Mouse (Mus musculus): ENCODE measurements around the gene Sh2d7. TPM values are rescaled to one million over a fixed set of nuclear protein-coding genes. Genes with fewer than 3 reads are reported as not detected.
"Not testable (repeated sequence)": the region's sequence is repeated elsewhere in the genome, so short reads cannot be mapped to it uniquely, and the experiment has no call there.

Sh2d7 gene
- polyA plus RNA-seq, 1 experiment, result 0.15 TPM

- Histone ChIP-seq H3K4me3 (replicated peaks; ENCODE audit: extremely low read depth, low read depth, low read length) (no peak overlapping the region), H3K4me1 (ENCODE audit: control insufficient read depth, insufficient read depth, low read length) (no peaks in the 10 kb centered on the region)
- no peak for TF ChIP-seq CTCF (IDR thresholded peaks at IDR 0.05; ENCODE audit: insufficient read depth, low read length)
- TF ChIP-seq POLR2A (IDR thresholded peaks at IDR 0.05; ENCODE audit: borderline replicate concordance, extremely low read depth, low read depth, low read length), result no peak
- no peak for DNase-seq
- WGBS, result 72% methylated on average over 4 of the region's 4 CpGs
Observed at GRCm38 (mm10) chr9:54587863-54588262, 49.1 kb downstream of the Sh2d7 start.

GRCm38 (mm10) chr9:54593652-54594051, 54.9 kb downstream of the Sh2d7 start:
- not testable (repeated sequence) for DNase-seq; H3K4me1 ChIP-seq (ENCODE audit: control insufficient read depth, insufficient read depth, low read length); H3K4me3 ChIP-seq (replicated peaks; ENCODE audit: extremely low read depth, low read depth, low read length)
- 85% methylated on average over 4 of the region's 4 CpGs for WGBS

Other genes with a start within 250 kb of the Sh2d7 start
- 3.8 and 6.6 TPM in 2 replicates for gene Dmxl2, start 37.4 kb upstream of the Sh2d7 start, polyA plus RNA-seq (2012; rRNA removed)
- 7.5 and 9.7 TPM in 2 replicates for gene Cib2, start 21.2 kb downstream of the Sh2d7 start, polyA plus RNA-seq (2012; rRNA removed)
- gene Idh3a, start 47.4 kb downstream of the Sh2d7 start, polyA plus RNA-seq (2012; rRNA removed), result 20.1 and 37.0 TPM in 2 replicates
- gene Acsbg1, start 122.9 kb downstream of the Sh2d7 start, polyA plus RNA-seq (2012; rRNA removed), result 0.91 and 31.6 TPM in 2 replicates
- gene Dnaja4, start 159.9 kb downstream of the Sh2d7 start, polyA plus RNA-seq (2012; rRNA removed), result 14.9 and 18.2 TPM in 2 replicates
- gene Wdr61, start 195.5 kb downstream of the Sh2d7 start, polyA plus RNA-seq (2012; rRNA removed), result 21.8 and 32.1 TPM in 2 replicates
- gene Crabp1, start 225.8 kb downstream of the Sh2d7 start, polyA plus RNA-seq (2012; rRNA removed), result 3.8 and 6.5 TPM in 2 replicates

All from lung, adult 2 months (tissue).